Mouse (Mus musculus) thymus, adult 2 months (tissue): Measurements from ENCODE around the gene Poldip3. TPM values are rescaled to one million over a fixed set of nuclear protein-coding genes. Genes with fewer than 3 reads are reported as not detected.

Source experiments
- DNase-seq: peaks from one replicate; pipeline ENCODE4 v3.0.0; 2021
- H3K27ac ChIP-seq: fragments of 200-500 bp; 2 replicates; pipeline ENCODE4 v1.5.1; 2012; ENCODE audit warnings: low read length, control low read depth; ENCODE audit not compliant: control insufficient read depth, insufficient read depth
- H3K27me3 ChIP-seq: fragments of 200-500 bp; 2 replicates; pipeline ENCODE4 v1.6.1; 2012; ENCODE audit warnings: mild to moderate bottlenecking, low read length, moderate library complexity, mixed read lengths; ENCODE audit not compliant: control insufficient read depth, insufficient read depth
- H3K36me3 ChIP-seq: fragments of 200-500 bp; 2 replicates; pipeline ENCODE4 v1.6.1; 2012; ENCODE audit warnings: mild to moderate bottlenecking, low read length, moderate library complexity; ENCODE audit not compliant: control insufficient read depth, insufficient read depth
- H3K4me1 ChIP-seq: fragments of 200-500 bp; replicated peaks from 2 replicates; pipeline ENCODE4 v1.6.1; 2012; ENCODE audit warnings: low read length; ENCODE audit not compliant: control insufficient read depth, insufficient read depth
- H3K4me3 ChIP-seq: fragments of 200-500 bp; 2 replicates; pipeline ENCODE4 v1.5.1; 2012; ENCODE audit warnings: mild to moderate bottlenecking, low read length, control low read depth, moderate library complexity; ENCODE audit not compliant: control insufficient read depth, insufficient read depth
- CTCF ChIP-seq: fragments of 200-500 bp; IDR thresholded peaks from 2 replicates; pipeline ENCODE4 v1.5.1; 2012; ENCODE audit warnings: mild to moderate bottlenecking, control low read depth, low read length, moderate library complexity, borderline replicate concordance; ENCODE audit not compliant: control insufficient read depth, poor library complexity, insufficient read depth; ENCODE audit errors: extremely low read depth
- POLR2A ChIP-seq: fragments of 200-500 bp; IDR thresholded peaks from 2 replicates; pipeline ENCODE4 v1.6.1; 2012; ENCODE audit warnings: mild to moderate bottlenecking, low read length, control low read depth, moderate library complexity; ENCODE audit not compliant: control insufficient read depth, poor library complexity, insufficient read depth; ENCODE audit errors: extremely low read depth
- whole genome bisulfite sequencing: fragments of 180-500 bp; shearing (Covaris S2); methylation state at CpG from one replicate; pipeline ENCODE4 v1.1.7; 2018; 5-methylcytosine and 5-hydroxymethylcytosine counted together
- polyA plus RNA-seq: library from polyadenylated mRNA; depleted of rRNA; stranded (reverse); fragments of >200 nt; gene quantifications from 2 replicates; pipeline ENCODE4 v1.2.3, GENCODE M21; 2012

Gene Poldip3
- polyA plus RNA-seq, 1 experiment: 108 TPM

GRCm38 (mm10) chr15:83164971-83165471 is 15.8 kb upstream of the Poldip3 start:
- H3K4me1 ChIP-seq: no peaks in the 10 kb centered on the region
- H3K27me3 ChIP-seq: no peaks in the 10 kb centered on the region
- WGBS: 92% methylated on average over 5 of the region's 5 CpGs
- DNase-seq: no peak
- no peaks in the 10 kb centered on the region; the same call in 1 of the 2 replicates for H3K36me3 ChIP-seq
- no peak for TF ChIP-seq CTCF
- TF ChIP-seq POLR2A: no peak
- no peak overlapping the region for H3K27ac ChIP-seq
- no peak overlapping the region for H3K4me3 ChIP-seq

- H3K36me3 ChIP-seq: no peaks in the 10 kb centered on the region; the same call in 1 of the 2 replicates
- H3K27me3 ChIP-seq: no peaks in the 10 kb centered on the region
- no peaks in the 10 kb centered on the region for H3K4me1 ChIP-seq
- H3K27ac ChIP-seq: no peak overlapping the region
- 93% methylated on average over 11 of the region's 11 CpGs for WGBS
- DNase-seq: no peak
- TF ChIP-seq CTCF (no peak), POLR2A (no peak)
- H3K4me3 ChIP-seq: no peak overlapping the region
These were observed 13.8 kb upstream of the Poldip3 start for GRCm38 (mm10) chr15:83162818-83163485.

- TF ChIP-seq CTCF: no peak
- no peak for TF ChIP-seq POLR2A
- Histone ChIP-seq H3K4me3 (no peak overlapping the region), H3K27me3 (no peaks in the 10 kb centered on the region), H3K27ac (no peak overlapping the region), H3K36me3 (no peaks in the 10 kb centered on the region; the same call in 1 of the 2 replicates), H3K4me1 (no peaks in the 10 kb centered on the region)
- no peak for DNase-seq
- WGBS: 100% methylated on average over 4 of the region's 4 CpGs
These were observed 12.8 kb upstream of the Poldip3 start for GRCm38 (mm10) chr15:83162001-83162400.

- no peak for DNase-seq
- WGBS: 95% methylated on average over 10 of the region's 10 CpGs
- no peak for TF ChIP-seq POLR2A
- TF ChIP-seq CTCF: no peak
- H3K27ac ChIP-seq: no peak overlapping the region
- no peaks in the 10 kb centered on the region for H3K4me1 ChIP-seq
- no peaks in the 10 kb centered on the region for H3K27me3 ChIP-seq
- no peaks in the 10 kb centered on the region; the same call in 1 of the 2 replicates for H3K36me3 ChIP-seq
- no peak overlapping the region for H3K4me3 ChIP-seq
These were observed 12.0 kb upstream of the Poldip3 start for GRCm38 (mm10) chr15:83161062-83161748.

GRCm38 (mm10) chr15:83160561-83160960 is 11.4 kb upstream of the Poldip3 start:
- Histone ChIP-seq H3K27me3 (no peaks in the 10 kb centered on the region), H3K27ac (no peak overlapping the region), H3K36me3 (no peaks in the 10 kb centered on the region; the same call in 1 of the 2 replicates), H3K4me1 (no peaks in the 10 kb centered on the region), H3K4me3 (no peak overlapping the region)
- DNase-seq: no peak
- TF ChIP-seq CTCF (no peak), POLR2A (no peak)
- 99% methylated on average over 4 of the region's 4 CpGs for WGBS

- no peak overlapping the region for H3K27ac ChIP-seq
These were observed 10.6 kb upstream of the Poldip3 start for GRCm38 (mm10) chr15:83159823-83160222.

More at GRCm38 (mm10) chr15:83159823-83160222, 10.6 kb upstream of the Poldip3 start:
- Histone ChIP-seq H3K27me3 (no peaks in the 10 kb centered on the region), H3K4me3 (no peak overlapping the region), H3K4me1 (no peaks in the 10 kb centered on the region), H3K36me3 (no peaks in the 10 kb centered on the region; the same call in 1 of the 2 replicates)
- no peak for DNase-seq
- TF ChIP-seq POLR2A (no peak), CTCF (no peak)
- WGBS: 97% methylated on average over 9 of the region's 9 CpGs
